Mouse (Mus musculus) heart, postnatal 10 days (tissue): ENCODE measurements around the gene Slc39a1. TPM values are rescaled to one million over a fixed set of nuclear protein-coding genes. Genes with fewer than 3 reads are reported as not detected.
A peak's percentile ranks its signal among the peaks of the same experiment; 100 is the strongest.
"Not testable (repeated sequence)": the region's sequence is repeated elsewhere in the genome, so short reads cannot be mapped to it uniquely, and the experiment has no call there.

ENCODE experiments used
- DNase-seq, 2 experiments: peaks; one replicate each; pipeline ENCODE4 v3.0.0; 2021
- intact Hi-C: fragments of 180-260 bp; cut with DNase I; formaldehyde crosslinking; loops from one replicate; pipeline ENCODE4 v1.15.1; 2025
- total RNA-seq, 2 experiments: library from RNA; stranded (reverse); gene quantifications; 2 replicates each; pipeline ENCODE4 v1.2.3; 2021

Slc39a1 gene
- total RNA-seq, 2 experiments from 2014 or later: 105 to 110 TPM

DNA sequence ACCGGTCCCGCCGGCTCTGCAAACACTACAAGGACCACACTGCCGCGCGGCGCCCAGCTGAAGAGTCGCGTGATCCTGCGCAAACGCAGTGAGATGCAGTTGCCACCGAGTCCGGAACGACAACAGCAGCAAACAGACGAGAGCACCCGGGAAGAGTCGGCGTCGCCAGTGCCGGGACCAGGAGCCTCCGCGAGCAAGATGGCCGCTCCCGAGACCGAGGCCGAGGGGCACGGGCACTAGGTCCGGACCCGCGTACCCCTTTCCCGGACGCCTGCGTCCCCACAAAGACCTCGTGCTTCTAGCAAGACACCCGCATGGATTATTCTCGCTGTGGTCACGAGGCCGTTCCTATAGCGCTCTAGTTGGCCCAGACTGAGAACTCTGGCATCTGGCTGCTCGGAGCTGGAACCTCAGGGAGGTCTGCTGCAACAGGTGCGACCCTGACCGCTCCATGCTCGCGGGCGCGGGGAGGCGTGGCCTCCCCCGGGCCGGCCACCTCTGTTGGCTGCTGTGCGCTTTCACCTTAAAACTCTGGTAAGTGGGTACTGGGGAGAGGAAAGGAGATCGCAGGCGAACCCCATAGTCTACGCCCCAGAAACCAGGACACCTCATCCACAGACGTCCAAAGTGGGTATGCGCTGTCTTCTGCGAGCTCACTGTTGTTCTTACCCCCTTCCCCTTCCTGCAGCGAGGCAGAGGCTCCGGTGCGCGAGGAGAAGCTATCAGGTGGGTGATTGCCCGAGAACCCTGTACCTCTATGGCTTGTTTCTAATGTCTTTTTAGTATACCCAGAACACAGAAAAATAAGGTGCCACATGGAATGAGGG, 16.3 kb upstream of the Slc39a1 start, which contains the start of gene Jtb:
TSS of gene Jtb (plus strand) at position 91 of the 827 bp plus-strand sequence.
- peak; percentile 95 to 96 for DNase-seq
- intact Hi-C loops: loop anchor here (2.0 kb wide), 1 partner anchor 17 kb away; the partner anchor contains the start of gene Slc39a1

DNA sequence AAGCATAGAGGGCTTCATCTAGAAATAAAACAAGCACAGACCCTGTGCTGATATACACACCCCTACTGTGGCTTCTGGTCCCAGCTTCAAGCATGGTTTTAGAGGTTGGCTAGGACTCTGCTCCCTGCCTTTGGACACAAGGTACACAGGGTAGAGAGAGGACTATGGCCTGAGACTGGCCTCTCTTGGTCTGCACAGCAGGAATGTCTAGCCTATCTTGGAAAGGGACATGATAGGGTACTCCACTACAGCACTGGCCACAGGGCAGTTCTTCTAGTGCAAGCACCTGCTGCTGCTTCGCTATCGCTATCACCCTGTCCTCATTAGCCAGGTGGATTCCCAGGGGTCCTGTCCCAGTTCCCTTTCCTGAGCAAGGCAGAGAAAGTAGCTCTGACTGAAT, 6.7 kb upstream of the Slc39a1 start:
- intact Hi-C loops: no loop called here
- DNase-seq: no peak

- DNase-seq: no peak
- intact Hi-C loops: no loop called here
Observed at GRCm38 (mm10) chr3:90241669-90242358, 6.2 kb upstream of the Slc39a1 start.

- intact Hi-C loops: no loop called here
- peak; percentile 68 to 75 for DNase-seq
Observed at GRCm38 (mm10) chr3:90242984-90243775, 4.8 kb upstream of the Slc39a1 start, which contains the start of gene Creb3l4. TSS of gene Creb3l4 (minus strand) at chr3:90243512.

- DNase-seq: no peak
Observed at GRCm38 (mm10) chr3:90245406-90245805, 2.6 kb upstream of the Slc39a1 start.

GRCm38 (mm10) chr3:90247630-90247959, 377 bp upstream of the Slc39a1 start:
- intact Hi-C loops: loop anchor here (2.0 kb wide), 1 partner anchor 27 kb away; no protein-coding TSS in a partner anchor
- no peak for DNase-seq

More at GRCm38 (mm10) chr3:90245406-90245805, 2.6 kb upstream of the Slc39a1 start:
- intact Hi-C loops: no loop called here

- DNase-seq: peak; percentile 68 to 69
- intact Hi-C loops: loop anchor here (2.0 kb wide), 1 partner anchor 16 kb away; no protein-coding TSS in a partner anchor
Observed at GRCm38 (mm10) chr3:90248746-90249100, 751 bp downstream of the Slc39a1 start.

- intact Hi-C loops: no loop called here
- DNase-seq: peak in 1 of 2 experiments; percentile 19
Observed at GRCm38 (mm10) chr3:90250791-90251190, 2.8 kb downstream of the Slc39a1 start.

GRCm38 (mm10) chr3:90251731-90252226, 3.8 kb downstream of the Slc39a1 start:
- intact Hi-C loops: not testable (repeated sequence)

DNA sequence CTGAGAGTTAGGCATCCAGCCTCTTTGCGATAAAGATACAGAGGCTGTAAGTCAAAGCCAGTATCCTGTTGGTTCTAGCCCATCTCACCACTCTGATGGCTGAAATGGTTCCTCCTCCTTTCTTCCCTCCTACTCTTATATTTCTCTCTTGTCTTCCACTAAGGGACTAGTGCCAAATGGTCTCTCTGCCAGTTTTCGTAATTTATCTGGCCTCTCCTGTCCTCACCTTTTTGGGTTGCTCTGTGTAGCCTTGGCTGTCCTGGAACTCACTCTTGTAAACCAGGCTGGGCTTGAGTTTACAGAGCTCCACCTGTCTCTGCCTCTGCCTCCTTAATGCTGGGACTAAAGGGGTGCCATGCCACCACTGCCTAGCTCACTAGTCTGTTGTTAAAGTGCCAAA, 4.7 kb downstream of the Slc39a1 start:
- peak in 1 of 2 experiments; percentile 24 for DNase-seq
- intact Hi-C loops: not testable (repeated sequence)

More at GRCm38 (mm10) chr3:90251731-90252226, 3.8 kb downstream of the Slc39a1 start:
- DNase-seq: not testable (repeated sequence)

DNA sequence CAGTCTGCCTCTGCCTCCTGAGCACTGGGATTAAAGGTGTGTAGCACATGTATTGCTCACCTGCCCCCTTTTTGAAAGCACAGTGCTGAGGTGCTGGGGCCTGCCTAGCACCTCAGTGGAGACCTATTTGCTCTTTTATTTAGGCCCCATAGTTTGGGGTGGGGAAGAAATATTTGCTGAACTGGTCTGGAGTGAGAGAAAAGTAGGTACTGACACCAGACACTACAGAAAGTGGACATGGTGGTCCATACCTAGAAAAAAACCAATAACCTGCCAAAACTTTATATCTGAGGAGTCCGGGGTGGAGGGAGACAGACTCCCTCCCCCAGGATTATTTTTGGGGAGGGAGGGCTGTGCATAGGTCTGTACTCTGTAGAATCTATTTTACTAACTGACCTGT, 5.2 kb downstream of the Slc39a1 start:
- intact Hi-C loops: not testable (repeated sequence)

DNA sequence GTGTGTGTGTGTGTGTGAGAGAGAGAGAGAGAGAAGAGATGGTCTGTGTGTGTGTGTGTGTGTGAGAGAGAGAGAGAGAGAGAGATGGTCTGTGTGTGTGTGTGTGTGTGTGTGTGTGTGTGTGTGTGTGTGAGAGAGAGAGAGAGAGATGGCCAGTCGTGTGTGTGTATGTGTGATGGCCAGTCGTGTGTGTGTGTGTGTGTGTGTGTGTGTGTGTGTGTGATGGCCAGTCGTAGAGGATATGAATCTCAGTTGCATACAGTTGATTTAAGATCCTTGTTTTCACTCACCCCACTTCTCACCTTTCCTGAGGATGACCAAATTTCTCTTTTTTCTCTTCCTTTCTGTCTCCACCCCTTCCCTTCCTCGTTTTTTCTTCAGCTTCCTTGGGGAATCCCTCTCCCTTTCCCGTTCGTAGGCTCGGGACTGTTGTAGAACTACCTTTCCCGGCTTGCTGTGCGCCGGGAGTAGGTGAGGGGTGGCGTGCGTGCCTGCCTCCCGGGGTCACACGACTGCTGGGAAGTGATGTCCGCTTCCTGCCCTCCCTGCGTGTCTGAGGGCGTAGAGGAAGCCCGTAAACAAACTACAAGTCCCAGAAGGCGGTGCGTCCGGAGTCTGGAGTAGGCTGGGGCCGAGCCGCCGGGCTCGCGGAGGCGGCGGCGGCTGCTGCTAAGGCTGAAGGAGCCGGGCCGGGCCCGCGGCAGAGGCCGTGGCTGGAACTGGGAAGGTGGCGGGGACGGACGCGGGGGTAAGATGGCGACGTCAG, 5.9 kb downstream of the Slc39a1 start, which contains the start of gene Crtc2:
TSS of gene Crtc2 (plus strand) at position 511 of the 766 bp plus-strand sequence.
- DNase-seq: peak; percentile 97
- intact Hi-C loops: no loop called here

More for the DNA sequence above, 5.2 kb downstream of the Slc39a1 start:
- DNase-seq: not testable (repeated sequence)

DNA sequence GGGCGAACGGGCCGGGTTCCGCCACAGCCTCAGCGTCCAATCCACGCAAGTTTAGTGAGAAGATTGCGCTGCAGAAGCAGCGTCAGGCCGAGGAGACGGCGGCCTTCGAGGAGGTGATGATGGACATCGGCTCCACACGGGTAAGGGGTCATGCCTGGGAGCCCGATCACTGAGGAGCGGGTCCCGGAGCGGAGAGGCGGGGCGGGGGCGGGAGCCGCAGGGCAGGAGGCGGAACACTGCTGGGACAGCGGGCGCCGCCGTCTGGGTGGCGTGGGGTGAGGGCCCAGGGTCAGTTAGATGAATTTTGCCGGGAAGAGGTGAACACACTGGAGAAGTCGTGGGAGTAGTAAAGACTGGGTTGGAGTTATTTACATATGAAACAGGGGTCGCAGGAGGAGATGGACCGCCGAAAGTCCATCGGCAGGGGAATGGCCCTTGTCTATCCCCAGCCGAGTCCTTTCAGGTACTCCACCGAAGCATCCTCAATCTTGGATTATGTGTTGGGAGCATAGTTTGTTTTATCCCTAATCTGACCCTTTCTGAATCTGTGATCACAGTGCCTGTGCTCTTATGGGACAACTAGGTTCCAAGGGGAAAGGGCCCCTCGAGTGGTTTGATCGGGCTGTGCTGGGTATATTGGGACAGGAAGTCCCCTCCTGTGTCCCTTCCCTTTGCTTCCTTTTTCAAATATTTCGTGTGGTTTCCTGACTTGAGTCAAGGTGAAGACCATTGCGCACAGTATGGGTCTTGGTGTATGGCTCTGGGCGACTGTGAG, 6.6 kb downstream of the Slc39a1 start:
- DNase-seq: no peak
- intact Hi-C loops: no loop called here

GRCm38 (mm10) chr3:90255194-90255565, 7.2 kb downstream of the Slc39a1 start:
- no peak for DNase-seq
- intact Hi-C loops: no loop called here

DNA sequence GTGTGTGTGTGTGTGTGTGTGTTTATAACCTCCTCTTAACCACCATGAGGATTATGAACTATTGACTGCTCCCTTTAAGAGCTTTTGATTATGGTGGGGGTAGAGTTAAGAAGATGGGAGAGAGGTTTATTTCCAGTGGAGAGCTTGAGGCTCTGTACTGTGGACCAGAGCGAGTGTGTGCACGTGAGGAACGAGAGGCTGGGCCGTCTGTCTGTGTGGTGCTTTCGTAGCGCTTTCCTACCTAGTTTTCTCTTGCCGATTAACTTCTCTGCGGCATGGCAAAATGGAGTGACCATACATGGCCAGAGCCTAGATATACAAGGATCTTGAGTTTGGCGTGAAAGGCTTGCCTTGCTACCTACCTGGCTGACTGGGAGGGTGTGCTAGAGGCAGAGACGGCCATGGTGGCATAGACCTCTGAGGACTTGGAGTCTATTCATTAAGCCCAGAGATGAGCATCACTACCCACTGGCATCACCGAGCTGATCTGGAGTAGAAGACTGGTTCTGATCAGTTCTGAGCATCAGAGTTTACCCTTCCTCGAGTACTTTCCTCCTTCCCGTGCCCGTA, 7.9 kb downstream of the Slc39a1 start:
- no peak for DNase-seq
- intact Hi-C loops: loop anchor here (2.0 kb wide), 1 partner anchor 35 kb away; no protein-coding TSS in a partner anchor

- intact Hi-C loops: loop anchor here (2.0 kb wide), 1 partner anchor 36 kb away; no protein-coding TSS in a partner anchor
- DNase-seq: no peak
Observed at GRCm38 (mm10) chr3:90256731-90257530, 9.0 kb downstream of the Slc39a1 start.

DNA sequence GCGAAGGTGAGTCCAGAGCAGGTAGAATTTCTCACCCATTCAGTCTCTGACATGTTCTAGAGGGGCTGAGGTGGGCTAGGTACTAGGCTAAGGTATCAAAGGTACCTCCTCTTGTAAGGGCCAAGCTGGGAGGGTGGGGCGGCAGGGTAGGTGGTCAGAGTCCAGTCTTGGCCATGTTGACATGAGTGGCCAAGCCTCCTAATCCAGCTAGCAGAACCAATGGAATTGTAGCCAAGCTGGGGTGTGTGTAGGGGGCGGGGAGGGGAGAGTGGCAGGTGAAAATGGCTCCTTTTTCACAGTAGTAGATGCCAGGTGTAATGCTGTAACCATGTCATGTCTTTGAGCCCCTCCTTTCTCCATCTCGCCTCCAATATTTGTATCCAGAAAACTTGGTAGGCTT, 10.5 kb downstream of the Slc39a1 start:
- no peak for DNase-seq
- intact Hi-C loops: no loop called here
